In the genomic region with DNA sequence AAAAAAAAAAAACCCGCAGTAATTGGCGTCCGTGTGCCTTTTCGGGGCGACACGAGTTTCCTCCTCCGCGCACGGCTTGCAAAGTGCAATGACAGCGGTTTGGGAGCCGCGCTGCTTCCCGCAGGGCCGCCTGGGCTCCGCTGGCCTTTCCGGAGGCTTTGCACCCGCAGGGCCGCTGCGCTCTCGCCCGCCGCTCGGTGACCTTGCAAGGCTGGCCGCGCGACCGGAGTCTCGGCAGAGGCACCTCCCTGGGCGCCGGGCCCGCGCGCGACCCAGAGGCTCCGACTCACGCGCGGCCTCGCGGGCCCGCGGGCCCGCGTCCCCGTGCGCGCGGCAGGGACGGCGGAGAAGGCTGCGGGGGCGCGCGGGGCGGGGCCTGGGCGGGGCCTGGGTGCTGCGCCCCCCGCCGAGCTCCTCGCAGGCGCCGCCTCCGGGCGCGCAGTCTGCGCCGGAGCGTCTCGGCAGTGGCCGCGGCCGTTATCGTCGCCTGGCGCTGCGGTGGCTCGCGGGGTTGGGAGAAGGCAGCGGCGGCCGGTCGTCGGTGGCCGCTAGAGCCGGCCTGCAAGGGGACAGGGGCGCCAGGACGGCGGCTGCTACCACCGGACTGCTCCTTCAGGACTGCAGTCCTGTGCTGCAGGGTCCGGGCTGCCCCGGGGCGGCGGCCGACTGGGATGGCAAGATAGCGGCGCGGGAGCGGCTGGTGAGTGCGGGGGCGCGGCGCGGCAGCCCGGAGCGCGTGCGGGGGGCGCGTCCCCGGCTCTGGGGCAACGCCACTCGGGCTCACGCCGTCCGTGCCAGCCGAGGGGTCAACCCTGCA, we compare ENCODE assay signal across 8 mouse cellular contexts. TPM values are rescaled to one million over a fixed set of nuclear protein-coding genes. Genes with fewer than 3 reads are reported as not detected.
DNase-seq lines count a peak whose midpoint lies in the region; ATAC-seq lines count a peak whose summit lies in the region.

No protein-coding gene starts in this region.

- peak; percentile 92 for DNase-seq in NIH3T3 (ENCODE audit: low read depth)
- DNase-seq in cerebellum, postnatal 14 days, result peak; percentile 86 to 90
- DNase-seq in gastrocnemius, adult 18-20 months (ENCODE audit: low spot score), result peak; percentile 89
- DNase-seq in left cerebral cortex, adult 18-20 months (ENCODE audit: low spot score in 2 of 2), result peak; percentile 79 to 90
- DNase-seq in lung, postnatal 25 days (ENCODE audit: low spot score), result peak; percentile 83
- peak; percentile 90 for DNase-seq in retina, postnatal 7 days (ENCODE audit: low read depth, low spot score)
- DNase-seq in urinary bladder, adult 18-20 months (ENCODE audit: low spot score in 2 of 2), result peak; percentile 73 to 76

- WGBS in hindbrain, embryonic 15.5 days, result under 1% methylated on average over 90 of the region's 116 CpGs

- H3K9ac ChIP-seq in hindbrain, embryonic 15.5 days, result peak overlapping the region; percentile 86

- no peaks in the 10 kb centered on the region for H3K36me3 ChIP-seq in hindbrain, embryonic 15.5 days

- peak overlapping the region; percentile 86 for H3K27ac ChIP-seq in hindbrain, embryonic 15.5 days (replicated peaks)

- peak; percentile 94 for ATAC-seq in hindbrain, embryonic 15.5 days (ENCODE audit: low FRiP score, low read depth)

- peaks cover 26% of the 10 kb centered on the region for H3K4me1 ChIP-seq in hindbrain, embryonic 15.5 days (replicated peaks)

- peak overlapping the region; percentile 93 for H3K4me2 ChIP-seq in hindbrain, embryonic 15.5 days

- peak overlapping the region; percentile 89 for H3K4me3 ChIP-seq in hindbrain, embryonic 15.5 days

- no peaks in the 10 kb centered on the region for H3K27me3 ChIP-seq in hindbrain, embryonic 15.5 days

- H3K9me3 ChIP-seq in hindbrain, embryonic 15.5 days, result no peaks in the 10 kb centered on the region

RNA-seq across cellular contexts. Expression of gene Lifr, which starts 38.9 kb away (rescaled TPM):
- total RNA-seq in gastrocnemius, adult 18-20 months (2021), result 10 to 100 TPM; 47.9 to 50.9 TPM
- polyA plus RNA-seq in hindbrain, embryonic 15.5 days (2015; fragmentation: Nextera tagmentation; extraction: Ambion mirVana), result 18.3 and 19.9 TPM in 2 replicates
- total RNA-seq in left cerebral cortex, adult 18-20 months (2021), result 10 to 100 TPM; 42.5 to 44.8 TPM

Comparison
In these comparisons a context has a peak if more than half of its experiments do, and no peak if none do; other contexts are left out.
1. Peak in every context shown above with its lines: DNase-seq, ATAC-seq, H3K4me3 ChIP-seq and H3K27ac ChIP-seq.